Comparison of ENCODE assay signal across 22 mouse cellular contexts in the genomic region with DNA sequence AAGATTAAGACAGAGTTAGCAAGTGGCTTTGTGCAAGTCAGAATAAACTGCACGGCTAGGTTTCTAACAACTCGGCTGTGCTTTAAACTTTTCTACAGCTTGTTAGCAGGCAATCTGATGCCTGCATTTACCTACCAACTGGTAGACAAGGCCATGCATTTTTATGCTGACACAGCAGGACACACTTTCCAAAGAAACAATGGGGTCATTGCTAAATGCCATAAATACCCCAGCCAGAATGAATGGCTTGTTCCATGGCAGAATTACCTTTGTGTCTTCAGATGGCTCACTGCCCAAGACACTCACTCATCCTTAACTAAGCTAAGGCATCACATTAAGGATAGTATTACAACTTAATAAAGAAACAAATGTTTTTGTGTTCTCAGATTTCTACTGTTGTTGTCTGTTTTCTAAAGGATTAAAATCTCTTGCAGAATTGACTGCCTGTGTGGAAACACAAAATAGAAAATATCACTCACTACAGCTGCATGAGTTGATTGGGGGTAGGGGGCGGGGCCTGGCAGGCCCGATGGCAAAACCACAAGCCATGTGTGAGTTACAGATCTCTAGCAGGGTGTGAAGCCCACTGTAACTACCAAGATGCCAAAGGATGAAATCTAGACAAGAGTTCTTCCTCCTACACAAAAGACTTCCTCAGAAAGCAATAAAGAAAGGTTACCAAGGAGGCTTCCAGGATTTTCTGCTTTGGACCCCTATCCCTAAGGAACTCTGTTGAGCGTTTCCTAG.
"Had no signal": no experiment of that assay in that cellular context is flagged by ENCODE, and none has a peak within 500 bp of the region (broad histone marks: within the 10 kb centered on the region; RNA-seq: fewer than 3 reads in every experiment).

No protein-coding gene starts in this region.

- H3K27ac ChIP-seq: layer of hippocampus, adult 2 months; limb, embryonic 10.5 days; limb, embryonic 13.5 days; liver, embryonic 13.5 days; midbrain, embryonic 12.5 days; neural tube, embryonic 13.5 days; stomach, postnatal 0 days had no signal

- ATAC-seq: midbrain, embryonic 16.5 days had no signal

- H3K4me3 ChIP-seq: layer of hippocampus, adult 2 months; limb, embryonic 10.5 days; limb, embryonic 13.5 days; liver, embryonic 13.5 days; midbrain, embryonic 12.5 days; myocyte; neural tube, embryonic 13.5 days had no signal

- H3K9ac ChIP-seq: limb, embryonic 13.5 days; liver, embryonic 13.5 days; midbrain, embryonic 12.5 days; neural tube, embryonic 13.5 days had no signal

- DNase-seq: kidney, adult 8-10 months; kidney, postnatal 10 days; layer of hippocampus, adult 9-11 months; liver; liver, embryonic 13.5 days; lung, adult 2 months; lung, postnatal 14 days; lung, postnatal 4 days; right cerebral cortex, adult 18-20 months; right cerebral cortex, postnatal 14 days; right cerebral cortex, postnatal 4 days; thymus, adult 2 months; thymus, postnatal 14 days; thymus, postnatal 4 days had no signal

- H3K4me1 ChIP-seq: limb, embryonic 10.5 days; limb, embryonic 13.5 days; liver, embryonic 13.5 days; midbrain, embryonic 12.5 days had no signal

- H3K9me3 ChIP-seq: limb, embryonic 10.5 days; limb, embryonic 13.5 days; liver, embryonic 13.5 days; midbrain, embryonic 12.5 days; neural tube, embryonic 13.5 days had no signal

- H3K27me3 ChIP-seq: limb, embryonic 13.5 days; liver, embryonic 13.5 days; midbrain, embryonic 12.5 days; neural tube, embryonic 13.5 days had no signal

- H3K4me2 ChIP-seq: limb, embryonic 13.5 days; liver, embryonic 13.5 days; midbrain, embryonic 12.5 days; neural tube, embryonic 13.5 days had no signal

- H3K36me3 ChIP-seq: limb, embryonic 10.5 days; limb, embryonic 13.5 days; liver, embryonic 13.5 days; midbrain, embryonic 12.5 days; neural tube, embryonic 13.5 days had no signal
